ENCODE assay signal across 18 mouse cellular contexts in the genomic region with DNA sequence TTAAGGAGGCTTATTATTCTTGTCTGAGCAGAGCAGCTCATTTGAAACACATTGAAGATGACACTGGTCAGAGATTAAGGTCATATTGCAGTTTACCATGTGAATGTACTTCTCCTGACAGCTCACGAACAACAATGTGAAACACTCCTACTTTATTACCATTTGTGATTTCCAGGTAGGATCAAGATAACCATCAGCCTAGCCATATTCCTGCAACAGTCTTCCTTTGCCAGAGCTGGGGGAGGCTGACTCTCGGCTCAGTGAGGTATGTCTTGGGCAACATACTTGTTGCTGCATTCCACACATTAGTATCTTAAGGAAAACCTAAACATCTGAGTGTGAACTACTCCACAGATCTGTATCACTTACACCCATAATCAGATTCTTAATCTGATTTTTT.
"Had no signal": no experiment of that assay in that cellular context is flagged by ENCODE, and none has a peak within 500 bp of the region (broad histone marks: within the 10 kb centered on the region; RNA-seq: fewer than 3 reads in every experiment).

No protein-coding gene starts in this region.

- H3K27ac ChIP-seq: midbrain, embryonic 10.5 days; midbrain, embryonic 12.5 days; midbrain, embryonic 15.5 days; neural tube, embryonic 13.5 days; neural tube, embryonic 15.5 days had no signal

- ATAC-seq: midbrain, embryonic 15.5 days had no signal

- H3K9ac ChIP-seq: lung, embryonic 14.5 days; midbrain, embryonic 12.5 days; midbrain, embryonic 15.5 days; neural tube, embryonic 13.5 days; neural tube, embryonic 15.5 days had no signal

- H3K9me3 ChIP-seq: midbrain, embryonic 10.5 days; midbrain, embryonic 12.5 days; midbrain, embryonic 15.5 days; neural tube, embryonic 13.5 days; neural tube, embryonic 15.5 days had no signal

- H3K27me3 ChIP-seq: midbrain, embryonic 12.5 days; midbrain, embryonic 15.5 days; neural tube, embryonic 13.5 days; neural tube, embryonic 15.5 days had no signal

- H3K4me3 ChIP-seq: midbrain, embryonic 10.5 days; midbrain, embryonic 12.5 days; midbrain, embryonic 15.5 days; myocyte; neural tube, embryonic 13.5 days; neural tube, embryonic 15.5 days had no signal

- H3K36me3 ChIP-seq: midbrain, embryonic 15.5 days had no signal

- H3K4me2 ChIP-seq: lung, embryonic 14.5 days; midbrain, embryonic 12.5 days; midbrain, embryonic 15.5 days; neural tube, embryonic 13.5 days; neural tube, embryonic 15.5 days had no signal

- DNase-seq: lung, adult 18-20 months; lung, embryonic 14.5 days; lung, postnatal 10 days; lung, postnatal 4 days; retina, postnatal 1 day; right cerebral cortex, adult 18-20 months; right cerebral cortex, postnatal 25 days; right cerebral cortex, postnatal 4 days; spleen, adult 18-20 months; thymus, adult 18-20 months; thymus, postnatal 14 days; thymus, postnatal 36 days had no signal
